Mouse (Mus musculus) embryo, embryonic 10 days (tissue): ENCODE data around the gene Acer2.

ENCODE experiments used
- DNase-seq: peaks from one replicate; pipeline ENCODE4 v3.0.0-alpha.2; 2015; ENCODE audit warnings: low spot score

Acer2 gene

DNA sequence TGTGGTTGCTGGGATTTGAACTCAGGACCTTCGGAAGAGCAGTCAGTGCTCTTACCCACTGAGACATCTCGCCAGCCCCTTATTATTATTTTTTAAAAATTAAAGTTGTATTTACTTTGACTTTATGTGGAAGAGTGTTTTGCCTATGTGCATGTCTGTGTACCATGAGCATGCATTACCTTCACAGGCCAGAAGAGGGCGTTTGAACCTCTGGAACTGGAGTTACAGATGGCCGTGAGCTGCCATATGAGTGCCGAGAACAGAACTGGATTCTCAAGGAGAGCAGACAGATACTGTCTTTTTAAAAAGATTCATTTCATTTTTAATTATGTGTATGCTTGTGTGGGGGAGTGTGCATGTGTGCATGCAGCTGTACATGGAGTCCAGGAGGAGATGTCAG is 13.7 kb downstream of the Acer2 start:
- no peak for DNase-seq

DNA sequence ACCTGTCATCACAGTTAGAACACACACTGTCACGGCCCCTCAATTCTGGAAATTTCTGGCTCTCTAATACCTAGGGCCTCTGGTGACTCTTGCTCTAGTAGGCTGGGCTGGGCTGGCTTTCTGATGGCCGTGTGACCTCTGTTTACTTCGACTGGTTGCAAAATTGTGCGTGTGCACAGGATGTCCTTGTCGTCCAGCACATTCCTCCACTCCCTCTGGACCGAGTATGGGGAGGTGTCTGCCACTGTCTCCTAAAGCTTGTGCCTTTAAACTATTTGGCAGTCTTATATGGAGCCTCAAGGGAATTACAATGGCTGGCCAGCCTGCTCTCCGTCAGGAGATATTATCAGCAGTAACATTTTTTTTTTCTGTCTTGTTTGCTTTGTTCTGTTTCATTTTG is 23.2 kb downstream of the Acer2 start:
- no peak for DNase-seq

DNA sequence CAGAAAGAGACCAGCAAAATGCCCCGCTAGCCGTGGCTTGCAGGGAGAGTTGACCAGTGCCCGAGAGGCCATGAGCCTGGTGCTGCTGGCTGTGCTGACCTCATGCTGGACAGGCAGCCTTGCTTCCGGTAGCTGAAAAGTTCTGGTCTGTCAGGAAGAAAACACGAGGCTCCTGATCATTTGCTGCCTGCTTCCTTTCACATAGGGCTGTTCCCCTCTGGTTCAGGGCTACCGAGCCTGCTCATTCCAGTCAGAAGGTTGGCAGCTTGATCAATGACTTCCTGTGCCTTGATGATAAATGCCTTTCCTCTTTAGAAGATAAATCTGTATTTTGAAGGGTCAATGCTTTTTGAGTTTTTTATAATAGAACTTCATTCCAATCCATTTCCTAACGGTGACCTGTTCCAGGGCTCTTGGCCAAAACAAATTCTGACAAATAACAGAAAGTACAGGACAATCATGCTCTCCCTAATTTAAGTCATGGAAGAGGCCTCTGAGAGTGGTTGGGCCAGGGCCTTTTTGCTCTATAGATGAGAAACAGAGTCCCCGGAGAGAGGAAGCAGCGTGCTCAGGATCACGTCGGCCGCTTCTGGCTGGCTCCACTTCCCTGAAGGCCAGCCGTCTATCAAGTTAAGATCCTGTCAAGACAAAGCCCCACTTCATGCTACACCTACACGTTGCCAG is 24.7 kb downstream of the Acer2 start:
- peak; percentile 64 for DNase-seq

DNA sequence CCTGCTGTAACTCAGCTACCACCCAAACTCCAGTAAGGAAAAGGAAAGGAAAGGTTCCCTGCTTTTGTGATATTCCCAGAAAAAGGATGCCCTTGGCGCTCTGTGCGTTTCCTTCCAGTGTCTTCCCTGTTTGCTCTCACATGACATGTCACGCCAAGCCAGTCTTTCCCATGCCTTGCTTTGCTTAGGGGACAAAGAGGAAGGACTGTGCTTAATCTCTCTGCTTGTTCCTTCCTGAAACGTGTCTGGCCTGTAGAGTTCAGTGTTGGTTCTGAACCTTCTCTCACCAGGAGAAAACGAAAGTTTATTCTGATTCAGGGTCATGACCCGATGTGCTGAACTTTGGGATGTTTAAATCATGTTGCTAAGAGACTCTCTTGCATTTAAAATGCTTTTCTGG is 28.2 kb downstream of the Acer2 start:
- DNase-seq = peak; percentile 16

DNA sequence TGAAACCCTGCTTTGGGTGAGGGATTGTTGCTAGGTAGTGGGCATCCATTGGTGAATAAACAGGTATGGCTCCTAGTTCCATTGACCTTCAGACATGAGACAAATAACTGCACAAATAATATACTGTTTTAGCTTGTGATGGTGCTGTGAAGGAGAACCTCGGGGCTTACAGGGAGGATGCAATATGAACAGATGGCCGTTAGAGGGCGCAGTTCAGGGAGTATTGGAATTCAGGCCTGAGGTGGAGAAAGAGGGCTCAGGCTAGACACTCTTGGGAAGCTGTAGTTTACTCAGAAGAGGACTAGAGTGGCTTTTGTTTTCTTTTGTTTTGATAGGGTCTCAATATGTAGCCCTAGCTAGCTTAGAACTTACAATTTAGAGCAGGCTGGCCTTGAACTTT is 30.8 kb downstream of the Acer2 start:
- DNase-seq = no peak

DNA sequence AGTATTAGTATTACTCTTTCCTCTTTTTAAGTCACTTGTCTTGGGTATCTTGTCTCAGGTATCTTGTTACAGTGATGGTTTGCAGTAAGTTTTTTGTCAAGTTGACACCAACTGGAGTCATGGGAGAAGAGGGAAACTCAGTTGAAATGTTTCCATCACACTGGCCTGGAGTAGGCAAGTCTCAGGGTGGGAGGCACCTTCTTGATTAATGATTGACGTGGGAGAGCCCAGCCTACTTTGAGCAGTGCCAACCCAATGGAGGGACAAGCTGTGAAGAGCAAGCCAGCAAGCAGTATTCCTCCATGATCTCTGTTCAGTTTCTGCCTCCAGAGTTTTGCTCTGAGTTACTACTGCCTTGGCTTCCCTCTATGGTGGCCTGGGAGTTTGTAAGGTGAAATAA is 31.7 kb downstream of the Acer2 start:
- no peak for DNase-seq

DNA sequence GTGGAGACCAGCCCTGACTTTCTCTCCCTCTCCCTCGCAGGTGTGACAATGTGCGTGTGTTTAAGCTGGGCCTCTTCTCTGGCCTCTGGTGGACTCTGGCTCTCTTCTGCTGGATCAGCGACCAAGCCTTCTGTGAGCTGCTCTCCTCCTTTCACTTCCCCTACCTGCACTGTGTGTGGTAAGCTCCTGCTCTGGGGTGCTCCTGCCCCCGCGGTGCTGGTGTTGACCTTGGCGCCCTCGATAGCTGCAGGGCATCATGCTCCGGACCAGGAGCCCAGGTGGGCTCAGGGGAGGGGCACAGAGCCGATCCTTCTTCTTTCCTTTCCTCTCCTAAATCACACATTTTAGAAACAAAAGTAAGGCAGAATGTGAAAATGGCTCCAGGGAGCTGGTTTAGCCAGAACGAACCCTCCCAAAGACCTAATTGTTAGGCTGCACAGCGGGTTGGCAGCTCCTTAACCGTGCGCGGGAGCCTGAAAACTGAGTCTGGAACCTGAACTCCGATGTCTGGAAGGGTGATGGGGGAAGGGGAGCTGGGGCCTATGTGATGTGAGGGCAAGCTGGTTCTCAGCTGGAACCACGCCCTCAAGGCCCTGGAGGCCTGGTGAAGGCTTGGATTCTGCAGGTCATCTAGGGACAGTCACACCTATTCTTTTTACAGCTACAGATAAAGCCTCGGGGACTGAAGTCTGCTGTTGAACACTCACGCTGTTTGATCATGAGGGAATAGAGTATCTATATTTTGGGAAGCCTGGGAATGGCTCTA is 37.6 kb downstream of the Acer2 start:
- peak; percentile 68 for DNase-seq

DNA sequence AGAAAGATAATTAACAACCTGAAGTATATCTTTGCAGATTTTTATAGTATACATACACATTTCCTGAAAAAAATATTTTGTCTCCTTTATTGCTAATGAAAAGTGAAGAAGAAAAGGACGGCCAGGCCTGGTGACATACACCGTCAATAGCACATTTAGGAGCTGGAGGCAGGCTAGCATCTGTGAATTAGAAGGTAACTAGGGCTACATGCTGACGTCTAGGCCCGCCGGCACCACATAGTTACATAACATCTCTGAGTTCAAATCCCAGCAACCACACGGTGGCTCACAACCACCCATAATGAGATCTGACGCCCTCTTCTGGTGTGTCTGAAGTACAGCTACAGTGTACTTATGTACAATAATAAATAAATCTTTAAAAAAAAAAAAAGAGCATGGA is 38.6 kb downstream of the Acer2 start:
- no peak for DNase-seq

DNA sequence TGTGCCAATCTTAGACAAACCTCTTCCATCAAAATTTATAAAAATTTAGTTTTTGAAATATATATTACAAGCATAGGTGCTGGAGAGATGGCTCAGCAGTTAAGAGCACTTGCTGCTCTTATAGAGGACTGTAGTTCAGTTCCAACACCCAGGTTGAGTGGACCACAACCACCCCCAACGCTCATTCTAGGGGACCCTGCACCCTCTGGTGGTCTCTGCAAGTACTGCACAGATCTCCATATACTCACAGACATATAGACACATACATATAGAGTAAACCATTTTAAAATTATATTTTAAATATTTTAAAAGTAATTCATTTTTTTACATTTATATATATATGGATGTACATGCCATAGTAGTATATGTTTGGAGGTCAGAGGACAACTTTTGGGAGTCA is 41.9 kb downstream of the Acer2 start:
- DNase-seq = no peak

DNA sequence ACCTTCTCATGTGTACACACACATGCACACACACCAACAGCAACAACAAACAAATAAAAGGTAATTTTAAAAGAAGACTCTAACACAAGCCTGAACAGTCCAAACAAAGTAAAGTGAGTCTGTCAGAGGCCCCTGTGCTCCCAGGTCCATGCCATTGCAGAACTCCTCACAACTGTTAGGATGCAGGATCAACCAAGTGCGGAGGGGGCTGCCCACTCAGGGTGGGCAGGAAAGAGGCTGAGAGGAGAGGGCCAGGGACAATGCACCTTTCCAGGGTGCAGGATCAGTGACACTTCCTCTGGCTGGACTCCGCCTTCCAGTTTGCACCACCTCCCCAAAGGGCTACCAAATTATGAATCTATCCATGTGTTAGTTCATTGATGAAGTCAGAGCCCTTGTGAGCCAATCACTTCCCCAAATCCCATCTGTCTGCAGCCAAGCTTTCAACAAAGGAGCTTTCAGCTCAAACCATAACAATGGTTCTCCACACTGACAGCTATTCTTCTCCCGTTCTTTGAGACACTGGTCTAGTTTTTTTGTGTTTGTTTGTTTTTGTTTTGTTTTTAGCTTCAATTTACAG is 49.4 kb downstream of the Acer2 start:
- no peak for DNase-seq

DNA sequence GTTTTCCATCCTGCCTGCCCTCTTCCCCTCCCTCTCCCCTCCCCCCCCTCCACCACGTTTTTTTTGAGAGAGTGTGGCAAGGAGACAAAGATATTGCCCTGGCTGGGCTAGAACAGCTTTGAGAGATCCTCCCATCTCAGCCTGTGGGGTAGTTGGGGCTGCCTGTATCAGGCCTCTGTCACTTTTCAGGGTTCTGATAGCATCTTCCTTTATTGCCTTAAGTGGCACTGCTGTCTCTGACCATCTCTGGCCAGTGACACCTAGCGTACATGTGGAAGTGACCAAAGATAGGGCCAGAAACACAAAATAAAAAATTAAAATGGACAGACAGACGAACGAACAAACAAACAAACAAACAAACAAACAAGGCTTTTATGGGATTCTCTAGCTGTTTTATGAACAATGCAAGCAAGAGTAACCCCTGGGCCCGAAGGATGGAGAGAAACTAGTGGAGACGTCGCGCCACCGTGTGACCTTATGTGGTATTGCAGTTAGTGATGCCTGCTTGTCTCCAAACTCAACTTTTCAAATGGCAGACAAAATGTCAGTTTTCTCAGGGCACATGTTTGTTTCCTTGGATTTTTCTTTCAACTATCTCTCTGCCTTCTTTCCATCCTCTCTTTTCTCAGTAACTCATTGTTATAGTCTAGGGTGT is 50.7 kb downstream of the Acer2 start:
- DNase-seq = peak; percentile 94

DNA sequence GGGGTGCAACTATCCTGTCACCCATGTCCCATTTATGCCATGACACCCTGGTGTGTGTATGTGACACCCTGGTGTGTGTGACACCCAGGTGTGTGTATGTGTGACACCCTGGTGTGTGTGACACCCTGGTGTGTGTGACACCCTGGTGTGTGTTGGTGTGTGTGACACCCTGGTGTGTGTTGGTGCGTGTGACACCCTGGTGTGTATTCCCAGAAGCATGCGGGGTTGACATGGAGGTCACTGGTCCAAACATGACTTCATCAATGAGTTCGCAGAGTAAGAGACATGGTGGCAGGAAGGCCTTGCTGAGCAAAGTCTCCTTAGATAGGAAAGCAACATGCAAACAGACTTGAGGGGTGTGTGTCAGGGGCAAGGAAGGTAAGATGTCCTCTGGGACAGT is 52.8 kb downstream of the Acer2 start:
- DNase-seq = no peak

DNA sequence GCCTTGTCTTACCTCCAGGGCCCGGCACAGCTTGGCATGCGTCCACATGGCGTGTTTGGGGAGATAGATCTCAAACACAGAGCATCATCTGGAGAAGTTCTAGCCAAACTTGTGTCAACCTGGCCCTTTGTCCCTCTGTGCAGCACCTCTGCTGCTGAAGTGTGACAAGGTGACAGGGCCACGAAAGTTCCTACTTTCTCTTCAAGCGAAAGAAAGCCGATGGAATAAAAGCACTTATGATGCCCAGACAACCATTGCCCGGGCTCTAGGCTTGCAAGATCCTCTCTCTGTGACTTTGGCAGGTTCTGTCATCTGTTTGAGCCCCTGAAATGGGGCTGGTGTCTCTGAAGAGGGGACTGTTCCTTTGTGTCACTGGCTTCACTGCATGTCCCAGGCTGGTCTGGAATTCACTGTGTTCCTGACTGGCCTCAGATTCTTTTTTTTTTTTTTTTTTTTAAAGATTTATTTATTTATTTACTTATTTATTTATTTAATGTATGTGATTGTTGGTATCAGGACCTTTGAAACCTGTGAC is 56.0 kb downstream of the Acer2 start:
- no peak for DNase-seq

DNA sequence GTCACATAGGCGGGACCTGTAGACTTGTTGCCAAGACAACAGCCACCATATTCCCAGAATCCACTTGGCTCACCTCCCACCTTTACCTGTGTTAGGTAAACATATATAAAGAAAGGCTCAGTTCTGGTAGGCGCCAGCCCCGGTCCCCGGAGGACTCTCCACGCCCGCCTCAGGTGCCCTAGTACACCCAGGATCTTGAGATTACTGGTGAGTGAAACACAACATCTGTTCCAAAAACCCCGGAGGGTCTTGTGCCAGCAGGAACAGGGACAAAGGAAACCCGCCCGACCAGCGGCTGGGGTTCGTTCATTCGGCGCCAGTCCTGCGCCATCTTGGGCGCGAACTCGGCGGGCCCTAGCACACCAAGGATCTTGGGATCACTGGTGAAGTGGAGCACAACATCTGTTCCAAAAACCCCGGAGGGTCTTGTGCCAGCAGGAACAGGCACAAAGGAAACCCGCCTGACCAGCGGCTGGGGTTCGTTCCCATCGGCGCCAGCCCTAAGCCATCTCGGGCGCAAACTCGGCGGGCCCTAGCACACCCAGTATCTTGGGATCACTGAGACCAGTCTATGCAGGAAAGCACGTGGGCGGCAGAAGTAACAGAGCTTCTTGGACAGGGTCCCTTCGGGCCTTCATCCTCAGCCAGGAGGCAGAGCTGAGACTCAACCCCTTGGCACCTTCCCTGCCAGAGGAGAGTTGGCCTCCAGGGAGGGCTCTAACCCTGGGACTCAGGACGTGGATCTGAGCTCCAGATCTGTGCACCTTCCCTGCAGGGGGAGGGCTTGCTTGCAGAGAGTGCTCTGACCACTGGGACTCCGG is 56.6 kb downstream of the Acer2 start:
- peak; percentile 63 for DNase-seq

DNA sequence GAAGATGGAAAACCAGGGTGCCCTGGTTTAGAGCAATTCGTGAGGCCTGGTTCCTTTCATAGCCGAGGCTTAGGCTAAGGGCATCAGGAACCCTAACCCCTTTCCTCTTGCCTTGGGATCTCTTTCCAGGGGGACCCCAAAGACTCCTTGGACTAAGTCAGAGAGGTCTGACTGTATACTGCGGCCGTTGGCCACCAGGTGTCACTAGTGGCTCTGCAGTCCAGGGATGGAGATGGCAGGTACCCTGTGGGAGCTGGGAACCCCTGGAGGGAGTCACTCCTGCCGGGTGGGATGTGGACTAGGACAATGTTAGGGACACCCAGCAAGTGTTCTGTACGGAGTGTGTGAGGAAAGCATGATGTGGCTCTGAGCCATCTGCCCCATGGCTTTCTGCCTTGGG is 58.8 kb downstream of the Acer2 start:
- peak; percentile 41 for DNase-seq

DNA sequence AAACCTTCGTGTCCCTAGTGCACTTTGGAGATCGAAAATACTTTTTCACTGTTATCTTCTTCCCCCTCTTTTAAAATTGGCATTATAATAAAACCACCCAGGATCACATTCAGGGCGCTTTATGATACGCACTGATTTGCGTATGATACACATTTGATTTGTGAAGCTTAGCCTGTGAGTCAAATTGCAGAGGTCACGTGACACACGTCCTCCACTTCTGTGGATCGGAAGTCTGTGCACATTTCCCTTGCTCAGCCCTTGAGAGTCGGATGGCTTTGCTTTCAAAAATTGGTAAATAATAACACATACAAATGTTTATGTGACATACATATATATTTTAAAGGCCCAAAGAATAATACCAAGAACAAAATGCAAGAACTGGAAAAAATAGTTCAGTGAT is 62.0 kb downstream of the Acer2 start:
- DNase-seq = no peak

DNA sequence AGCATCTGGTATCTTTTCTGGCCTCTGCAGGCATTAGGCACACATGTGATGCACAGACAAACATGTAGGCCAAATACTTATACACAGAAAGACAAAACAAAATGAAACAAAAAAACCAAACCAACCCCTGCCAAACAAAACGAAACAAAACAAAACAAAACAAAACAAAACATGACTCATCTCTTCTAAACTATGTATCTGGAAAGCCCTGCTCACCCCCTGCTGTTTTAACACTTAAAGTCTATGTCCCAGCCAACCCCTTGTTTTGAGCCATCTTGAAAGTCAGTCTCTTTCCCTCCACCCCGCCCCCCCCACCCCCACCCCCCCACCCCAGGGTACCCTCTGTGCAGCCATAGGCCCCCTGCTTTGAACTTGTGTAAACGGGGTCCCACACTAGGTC is 62.5 kb downstream of the Acer2 start:
- DNase-seq = no peak

DNA sequence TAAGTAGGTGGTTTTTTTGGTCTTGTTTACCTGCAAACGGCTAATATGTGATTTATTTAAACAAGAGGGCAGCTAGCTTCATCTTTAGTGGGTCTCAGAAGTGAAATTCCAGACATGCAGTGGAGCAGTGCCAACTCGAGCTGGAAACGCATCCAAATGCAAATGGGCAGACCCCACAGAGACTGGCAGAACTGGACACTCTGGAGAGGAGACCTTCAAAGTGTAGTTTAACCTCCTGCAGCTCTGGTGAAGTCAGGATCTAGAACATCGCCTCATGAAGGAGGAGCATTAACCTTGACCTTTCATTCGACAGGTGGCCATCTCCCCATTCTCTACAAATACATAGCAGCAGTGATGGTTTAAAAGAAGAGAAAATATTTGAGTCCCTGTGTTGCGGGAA is 68.5 kb downstream of the Acer2 start:
- DNase-seq = no peak

DNA sequence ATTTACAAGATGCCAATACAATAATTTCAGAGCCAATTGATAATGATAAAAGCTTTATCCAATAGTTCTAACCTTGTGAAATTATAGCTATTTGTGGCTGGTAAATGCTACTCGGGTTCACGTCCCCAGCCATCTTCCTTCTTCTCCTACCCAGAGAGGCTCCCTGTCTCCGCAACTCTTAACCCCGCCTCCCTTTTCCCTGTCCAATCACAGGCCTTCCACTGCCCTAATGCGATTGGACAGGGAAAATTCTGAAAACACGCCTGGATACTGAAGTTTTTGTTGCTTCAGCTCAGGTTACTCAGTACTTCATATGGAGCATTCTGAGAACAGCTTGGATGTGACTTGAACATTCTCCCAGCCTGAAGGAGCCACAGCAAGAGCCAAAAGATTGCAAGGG is 69.1 kb downstream of the Acer2 start:
- peak; percentile 33 for DNase-seq

DNA sequence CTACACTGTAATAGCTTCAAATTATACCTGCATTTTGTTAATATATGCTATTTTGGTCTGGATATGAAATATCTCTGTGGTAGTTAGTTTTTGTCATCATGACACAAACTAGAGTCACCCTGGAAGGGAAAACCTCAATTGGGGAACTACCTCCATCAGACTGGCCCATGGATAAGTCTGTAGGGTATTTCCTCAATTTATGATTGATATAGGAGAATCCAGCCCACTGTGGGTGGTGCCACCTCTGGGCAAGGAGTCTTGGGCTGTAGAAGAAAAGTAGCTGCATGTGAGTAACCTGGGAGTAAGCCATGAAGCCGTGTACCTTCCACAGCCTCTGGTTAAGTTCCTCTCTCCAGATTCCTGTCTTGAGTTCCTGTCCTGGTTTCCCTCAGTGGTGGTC is 74.6 kb downstream of the Acer2 start:
- no peak for DNase-seq

DNA sequence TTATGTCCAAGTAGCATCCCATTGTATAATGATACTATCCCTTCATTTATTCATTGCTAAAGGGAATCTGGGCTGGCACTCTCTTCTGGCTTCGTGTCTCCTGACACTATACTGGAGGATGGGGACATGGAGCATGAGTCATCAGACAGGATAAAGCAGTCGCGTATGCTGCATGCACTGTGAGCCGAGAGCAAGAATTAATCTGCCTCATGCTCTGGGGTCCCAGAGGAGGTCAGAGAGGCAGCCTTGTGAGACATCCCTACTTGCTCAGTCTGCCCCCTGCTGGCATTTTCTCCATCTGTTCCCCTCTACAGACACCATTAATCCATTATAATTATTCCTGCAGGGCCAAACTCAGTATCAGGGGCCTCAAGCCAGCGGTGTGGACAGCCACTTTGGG is 79.3 kb downstream of the Acer2 start:
- DNase-seq = peak; percentile 39

DNA sequence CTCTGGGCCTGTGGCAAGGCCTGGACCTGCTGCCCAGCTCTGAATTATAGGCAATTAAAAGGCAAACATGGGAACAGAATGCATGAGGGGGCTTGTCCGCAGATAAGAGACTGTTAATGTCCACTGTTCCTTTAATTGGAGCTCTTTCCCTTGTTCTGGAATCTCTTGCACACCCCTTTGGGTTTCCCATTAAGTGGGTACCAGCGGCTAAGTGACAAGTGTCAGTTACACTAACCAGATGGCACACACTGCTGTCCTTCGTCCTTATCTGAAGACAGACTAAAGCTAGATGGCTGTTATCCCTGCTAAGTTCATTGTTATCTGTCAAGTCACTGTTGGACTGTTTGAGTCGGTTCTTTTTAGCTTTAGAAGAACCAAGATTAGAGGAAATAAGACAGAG is 81.3 kb downstream of the Acer2 start:
- peak; percentile 20 for DNase-seq
